Mouse (Mus musculus): Measurements from ENCODE around the gene Mterf1a. TPM values are rescaled to one million over a fixed set of nuclear protein-coding genes. Genes with fewer than 3 reads are reported as not detected.
"Not testable (repeated sequence)": the region's sequence is repeated elsewhere in the genome, so short reads cannot be mapped to it uniquely, and the experiment has no call there.

Mterf1a gene
- polyA plus RNA-seq, 1 experiment from 2014 or later = 7.1 TPM

- Histone ChIP-seq H3K9ac (peak within 1 kb of the TSS; percentile 97), H3K27me3 (no peaks in the 10 kb centered on the region), H3K4me1 (replicated peaks) (peaks cover 40% of the 10 kb centered on the region), H3K27ac (peak within 1 kb of the TSS; percentile 99), H3K4me3 (peak within 1 kb of the TSS; percentile 91), H3K4me2 (peak within 1 kb of the TSS; percentile 77), H3K9me3 (no peaks in the 10 kb centered on the region), H3K36me3 (no peaks in the 10 kb centered on the region)
- ATAC-seq (ENCODE audit: low FRiP score) = peak; percentile 85
- under 1% methylated on average over 69 of the region's 82 CpGs for WGBS
Observed at GRCm38 (mm10) chr5:3927801-3928689, 34.3 kb upstream of the Mterf1a start, which contains the start of gene Akap9. TSS of gene Akap9 (plus strand) at chr5:3928054.

- H3K27ac ChIP-seq = peak overlapping the region; percentile 49
- no peaks in the 10 kb centered on the region for H3K27me3 ChIP-seq
- 0 out of 2 replicates have a peak overlapping the region, but pooled peaks have one; percentile 3 for H3K4me2 ChIP-seq
- H3K9me3 ChIP-seq = no peaks in the 10 kb centered on the region
- H3K4me3 ChIP-seq = no peak overlapping the region
- no peak overlapping the region for H3K9ac ChIP-seq
- no peak for ATAC-seq (ENCODE audit: low FRiP score)
- H3K36me3 ChIP-seq = no peaks in the 10 kb centered on the region
- H3K4me1 ChIP-seq (replicated peaks) = peaks cover 31% of the 10 kb centered on the region
- WGBS = 24% methylated on average over 4 of the region's 4 CpGs
Observed at GRCm38 (mm10) chr5:3926666-3927065, 32.9 kb upstream of the Mterf1a start.

- H3K4me1 ChIP-seq (replicated peaks) = peaks cover 9% of the 10 kb centered on the region
- H3K9ac ChIP-seq = no peak overlapping the region
- H3K9me3 ChIP-seq = no peaks in the 10 kb centered on the region
- H3K36me3 ChIP-seq = no peaks in the 10 kb centered on the region
- H3K27me3 ChIP-seq = no peaks in the 10 kb centered on the region
- no peak overlapping the region for H3K27ac ChIP-seq
- WGBS = 90% methylated on average over 2 of the region's 2 CpGs
- no peak overlapping the region for H3K4me2 ChIP-seq
- no peak overlapping the region for H3K4me3 ChIP-seq
- ATAC-seq (ENCODE audit: low FRiP score) = no peak
Observed at GRCm38 (mm10) chr5:3922350-3922749, 28.6 kb upstream of the Mterf1a start.

GRCm38 (mm10) chr5:3905471-3905870 lies 11.7 kb upstream of the Mterf1a start:
- H3K27ac ChIP-seq = no peak overlapping the region
- H3K27me3 ChIP-seq = no peaks in the 10 kb centered on the region
- ATAC-seq (ENCODE audit: low FRiP score) = no peak
- no peaks in the 10 kb centered on the region for H3K4me1 ChIP-seq (replicated peaks)
- no peak overlapping the region for H3K4me3 ChIP-seq
- H3K9me3 ChIP-seq = no peaks in the 10 kb centered on the region
- no peak overlapping the region for H3K9ac ChIP-seq
- 75% methylated on average over 2 of the region's 2 CpGs for WGBS
- H3K36me3 ChIP-seq = no peaks in the 10 kb centered on the region
- no peak overlapping the region for H3K4me2 ChIP-seq

GRCm38 (mm10) chr5:3894294-3894619 lies 524 bp upstream of the Mterf1a start:
- H3K27ac ChIP-seq; H3K4me1 ChIP-seq (replicated peaks); H3K9me3 ChIP-seq; H3K27me3 ChIP-seq; H3K9ac ChIP-seq; ATAC-seq (ENCODE audit: low FRiP score); H3K4me2 ChIP-seq; H3K36me3 ChIP-seq: not testable (repeated sequence)
- H3K4me3 ChIP-seq = peak overlapping the region; percentile 27; the same call in 1 of the 2 replicates
- 93% methylated on average over 4 of the region's 4 CpGs for WGBS

- Histone ChIP-seq H3K4me2 (no peak overlapping the region), H3K27me3 (no peaks in the 10 kb centered on the region), H3K9me3 (no peaks in the 10 kb centered on the region), H3K4me1 (replicated peaks) (peaks cover 8% of the 10 kb centered on the region), H3K36me3 (no peaks in the 10 kb centered on the region), H3K9ac (no peak overlapping the region), H3K4me3 (no peak overlapping the region), H3K27ac (no peak overlapping the region)
- no peak for ATAC-seq (ENCODE audit: low FRiP score)
Observed at GRCm38 (mm10) chr5:3889201-3889600, 4.5 kb downstream of the Mterf1a start.

- H3K27ac ChIP-seq; H3K27me3 ChIP-seq; ATAC-seq (ENCODE audit: low FRiP score); H3K4me3 ChIP-seq; H3K4me2 ChIP-seq; H3K36me3 ChIP-seq; H3K4me1 ChIP-seq (replicated peaks); H3K9me3 ChIP-seq; H3K9ac ChIP-seq: not testable (repeated sequence)
- 86% methylated on average over 7 of the region's 7 CpGs for WGBS
Observed at GRCm38 (mm10) chr5:3886862-3887261, 6.9 kb downstream of the Mterf1a start.

GRCm38 (mm10) chr5:3873485-3873884 lies 20.2 kb downstream of the Mterf1a start:
- no peaks in the 10 kb centered on the region for H3K9me3 ChIP-seq
- no peak overlapping the region for H3K4me3 ChIP-seq
- no peak overlapping the region for H3K27ac ChIP-seq
- H3K36me3 ChIP-seq = no peaks in the 10 kb centered on the region
- whole genome bisulfite sequencing = 69% methylated on average over 3 of the region's 3 CpGs
- no peak overlapping the region for H3K4me2 ChIP-seq
- no peaks in the 10 kb centered on the region for H3K27me3 ChIP-seq
- no peaks in the 10 kb centered on the region for H3K4me1 ChIP-seq (replicated peaks)
- ATAC-seq (ENCODE audit: low FRiP score) = no peak
- H3K9ac ChIP-seq = no peak overlapping the region

- Histone ChIP-seq H3K4me1 (replicated peaks) (no peaks in the 10 kb centered on the region), H3K27me3 (no peaks in the 10 kb centered on the region), H3K27ac (no peak overlapping the region), H3K9me3 (no peaks in the 10 kb centered on the region), H3K4me3 (no peak overlapping the region), H3K9ac (no peak overlapping the region), H3K4me2 (no peak overlapping the region), H3K36me3 (no peaks in the 10 kb centered on the region)
- 40% methylated on average over 1 of the region's 1 CpGs for WGBS
- ATAC-seq (ENCODE audit: low FRiP score) = no peak
Observed at GRCm38 (mm10) chr5:3872348-3872747, 21.4 kb downstream of the Mterf1a start.

GRCm38 (mm10) chr5:3870161-3870560 lies 23.6 kb downstream of the Mterf1a start:
- ATAC-seq (ENCODE audit: low FRiP score) = no peak
- WGBS = 87% methylated on average over 4 of the region's 4 CpGs
- no peaks in the 10 kb centered on the region for H3K9me3 ChIP-seq
- H3K27ac ChIP-seq = no peak overlapping the region
- H3K9ac ChIP-seq = no peak overlapping the region
- no peak overlapping the region for H3K4me3 ChIP-seq
- H3K4me2 ChIP-seq = no peak overlapping the region
- no peaks in the 10 kb centered on the region for H3K4me1 ChIP-seq (replicated peaks)
- H3K27me3 ChIP-seq = no peaks in the 10 kb centered on the region
- no peaks in the 10 kb centered on the region for H3K36me3 ChIP-seq

GRCm38 (mm10) chr5:3845026-3845425 lies 48.7 kb downstream of the Mterf1a start, which contains the start of gene Lrrd1:
TSS of gene Lrrd1 (plus strand) at chr5:3845173.
- H3K4me3 ChIP-seq = peak within 1 kb of the TSS; percentile 39
- no peak within 1 kb of the TSS for H3K27ac ChIP-seq
- 6% methylated on average over 24 of the region's 24 CpGs for WGBS
- H3K27me3 ChIP-seq = no peaks in the 10 kb centered on the region
- peaks cover 5% of the 10 kb centered on the region for H3K4me1 ChIP-seq (replicated peaks)
- no peaks in the 10 kb centered on the region for H3K9me3 ChIP-seq
- H3K9ac ChIP-seq = peak within 1 kb of the TSS; percentile 68
- peak within 1 kb of the TSS; percentile 62 for H3K4me2 ChIP-seq
- H3K36me3 ChIP-seq = peaks cover 19% of the 10 kb centered on the region
- ATAC-seq (ENCODE audit: low FRiP score) = peak; percentile 69
